Mouse (Mus musculus): Measurements from ENCODE around the gene Kcnc1. TPM values are rescaled to one million over a fixed set of nuclear protein-coding genes. Genes with fewer than 3 reads are reported as not detected.

Gene Kcnc1
- total RNA-seq, 2 experiments from 2014 or later: 38.9 to 66.6 TPM

DNA sequence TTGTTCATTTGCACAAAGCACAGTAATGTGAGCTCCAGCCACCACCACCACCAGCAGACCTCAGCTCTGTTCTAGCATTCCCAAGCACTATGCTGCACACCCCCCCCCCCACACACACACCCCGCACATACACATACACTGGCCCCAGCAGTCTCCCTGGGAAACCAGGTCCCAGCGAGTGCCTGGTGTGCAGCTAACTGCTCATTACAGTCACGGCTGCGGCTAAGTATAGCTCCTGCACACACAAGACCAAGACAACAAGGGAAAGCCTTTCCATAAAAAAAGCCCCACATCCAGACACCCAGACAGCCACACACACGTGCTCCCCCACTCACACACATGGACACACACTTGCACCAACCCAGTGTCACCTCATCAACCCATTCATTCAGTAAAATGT, 16.5 kb downstream of the Kcnc1 start:
- Histone ChIP-seq H3K4me3 (no peak overlapping the region; the same call in 1 of the 2 replicates), H3K27ac (peak overlapping the region; percentile 96)
- intact Hi-C loops (cut with DNase I): no loop called here
- no peak for TF ChIP-seq CTCF (IDR thresholded peaks at IDR 0.05)
- no peak for DNase-seq

DNA sequence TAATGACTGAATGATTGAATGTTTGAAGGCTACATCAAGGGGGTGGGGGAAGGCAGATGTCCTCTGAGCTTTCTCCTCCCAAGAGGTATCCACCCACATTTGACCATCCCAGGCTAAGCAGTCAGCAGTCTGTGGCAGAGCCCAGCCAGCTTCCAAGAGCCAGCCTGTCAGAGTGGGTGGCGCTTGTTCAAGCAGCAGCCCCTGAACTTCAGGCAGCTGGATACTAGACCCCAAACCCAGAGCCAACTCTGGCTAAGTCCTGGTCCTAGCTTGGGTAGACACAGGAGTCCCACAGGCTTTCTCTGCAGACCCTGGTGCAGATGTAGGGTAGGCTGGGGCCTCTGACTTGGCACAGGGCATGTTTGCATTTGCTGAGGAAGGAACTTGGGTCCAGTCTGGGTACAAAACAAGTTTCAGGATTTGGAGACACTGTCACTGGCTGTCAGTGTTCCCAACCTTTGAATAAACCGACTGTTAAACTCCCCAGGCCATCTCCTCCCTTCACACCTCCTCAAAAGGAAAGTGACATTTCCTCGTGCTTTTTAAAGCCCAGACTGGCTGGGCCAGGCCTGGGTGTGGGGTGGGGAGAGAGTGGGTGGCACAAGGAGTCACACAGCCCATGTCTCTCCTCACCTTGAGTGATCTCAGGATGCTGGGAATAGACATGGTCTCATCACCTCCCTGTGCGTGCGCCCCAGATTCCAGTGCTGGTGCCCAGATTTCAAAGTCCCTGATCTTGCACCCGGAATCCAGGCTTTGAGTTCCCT, 17.8 kb downstream of the Kcnc1 start:
- Histone ChIP-seq H3K4me3 (no peak overlapping the region), H3K27ac (peak overlapping the region; percentile 96)
- DNase-seq: peak; percentile 82
- TF ChIP-seq CTCF (IDR thresholded peaks at IDR 0.05): no peak
- intact Hi-C loops (cut with DNase I): no loop called here

DNA sequence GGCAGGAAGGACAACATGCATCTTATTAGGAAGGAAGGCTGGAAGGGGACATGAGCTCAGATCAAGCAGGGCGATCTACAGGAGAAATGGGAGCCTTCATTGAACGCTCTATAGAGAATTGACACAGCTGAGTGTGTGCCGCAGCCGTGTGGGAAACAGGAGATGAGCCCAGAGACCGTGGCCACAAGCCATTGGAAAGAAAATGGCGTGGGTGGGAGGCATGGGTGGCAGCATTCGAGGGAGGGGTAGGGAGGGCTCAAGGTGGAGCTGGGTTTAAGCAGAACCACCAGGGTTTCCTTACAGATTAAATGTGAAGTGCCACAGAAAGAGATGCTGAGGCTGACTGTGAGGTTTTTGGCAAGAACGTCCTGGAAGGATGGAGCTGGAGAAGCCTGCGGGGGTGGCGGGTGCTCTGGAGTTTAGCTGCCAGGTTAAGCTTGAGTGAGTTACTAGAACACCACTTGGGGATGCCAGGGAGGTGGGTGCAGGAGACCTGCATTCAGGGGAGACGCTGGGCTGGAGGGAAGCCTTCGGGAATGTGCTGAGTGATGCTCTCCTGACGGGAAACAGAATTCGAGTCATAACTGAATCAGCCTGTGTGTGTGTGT, 19.6 kb downstream of the Kcnc1 start:
- no peak for DNase-seq
- intact Hi-C loops (cut with DNase I): no loop called here
- Histone ChIP-seq H3K27ac (peak overlapping the region; percentile 96), H3K4me3 (no peak overlapping the region)
- TF ChIP-seq CTCF (IDR thresholded peaks at IDR 0.05): no peak

DNA sequence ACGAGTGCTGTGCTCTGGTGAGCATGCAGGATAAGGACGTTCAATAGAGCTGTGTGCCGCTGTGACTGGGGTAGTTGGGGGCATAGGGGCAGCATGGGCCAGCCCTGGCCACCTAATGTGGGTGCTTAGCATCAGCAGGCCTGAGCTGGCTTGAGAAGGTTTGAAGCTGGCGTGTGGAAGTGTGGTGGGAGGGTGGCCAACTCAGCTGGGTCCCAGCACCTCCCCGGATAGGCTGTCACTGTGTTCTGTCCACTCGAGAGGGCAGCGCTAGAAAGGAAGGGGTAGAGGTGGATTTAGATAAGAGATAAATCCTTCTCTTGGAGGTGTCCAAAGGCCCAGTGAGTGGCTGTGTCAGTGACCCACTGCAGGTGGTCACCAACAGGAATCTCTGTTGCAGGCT, 21.2 kb downstream of the Kcnc1 start:
- H3K4me3 ChIP-seq: no peak overlapping the region
- DNase-seq: peak; percentile 66
- peak overlapping the region; percentile 81 for H3K27ac ChIP-seq
- intact Hi-C loops (cut with DNase I): no loop called here
- no peak for TF ChIP-seq CTCF (IDR thresholded peaks at IDR 0.05)

DNA sequence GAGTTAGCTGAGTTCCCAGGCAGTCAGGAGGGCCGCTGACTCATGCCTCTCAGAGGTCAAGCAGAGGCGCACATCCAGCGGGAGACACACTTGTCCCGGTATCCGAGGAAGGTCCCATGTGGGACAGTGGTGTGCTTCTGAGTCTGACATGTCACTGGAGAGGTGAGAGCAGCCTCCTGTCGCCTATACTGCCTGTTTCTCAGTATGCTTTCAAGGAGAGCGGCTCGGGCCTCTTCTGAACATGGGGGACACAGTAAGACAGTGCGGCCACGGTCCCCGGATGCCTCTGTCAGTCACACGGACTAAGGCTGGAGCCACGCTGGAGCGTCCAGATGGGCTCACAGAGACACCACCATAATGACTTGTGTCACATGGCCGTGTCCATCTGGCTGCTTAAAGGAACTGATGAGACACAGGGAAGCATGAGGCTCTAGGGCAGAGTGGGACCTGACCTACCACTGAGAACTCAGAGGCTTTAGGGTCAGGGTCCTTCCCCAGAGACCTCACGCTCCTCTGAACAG, 21.9 kb downstream of the Kcnc1 start:
- DNase-seq: peak; percentile 53
- Histone ChIP-seq H3K4me3 (no peak overlapping the region), H3K27ac (peak overlapping the region; percentile 81)
- intact Hi-C loops (cut with DNase I): no loop called here
- no peak for TF ChIP-seq CTCF (IDR thresholded peaks at IDR 0.05)

DNA sequence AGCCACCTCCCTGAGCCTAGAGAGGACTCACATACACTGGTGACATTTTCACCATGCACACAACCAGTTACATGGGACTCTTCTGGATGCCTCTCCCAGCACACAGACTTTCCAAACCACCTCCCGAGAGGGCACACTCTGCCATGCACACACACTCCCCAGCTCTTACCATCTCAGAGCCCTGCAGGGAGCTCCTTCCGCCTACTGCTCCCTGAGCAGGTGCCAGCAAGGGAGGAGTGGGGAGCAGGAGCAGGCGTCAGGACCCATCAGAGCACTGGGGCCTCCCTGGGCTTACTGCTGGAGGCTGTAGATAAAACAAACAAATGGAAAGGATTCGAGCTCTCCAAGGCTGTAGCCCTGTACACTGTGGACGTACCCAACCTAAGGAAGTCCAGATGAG, 25.2 kb downstream of the Kcnc1 start:
- H3K4me3 ChIP-seq: no peak overlapping the region
- DNase-seq: no peak
- intact Hi-C loops (cut with DNase I): no loop called here
- H3K27ac ChIP-seq: peak overlapping the region; percentile 81
- no peak for TF ChIP-seq CTCF (IDR thresholded peaks at IDR 0.05)

DNA sequence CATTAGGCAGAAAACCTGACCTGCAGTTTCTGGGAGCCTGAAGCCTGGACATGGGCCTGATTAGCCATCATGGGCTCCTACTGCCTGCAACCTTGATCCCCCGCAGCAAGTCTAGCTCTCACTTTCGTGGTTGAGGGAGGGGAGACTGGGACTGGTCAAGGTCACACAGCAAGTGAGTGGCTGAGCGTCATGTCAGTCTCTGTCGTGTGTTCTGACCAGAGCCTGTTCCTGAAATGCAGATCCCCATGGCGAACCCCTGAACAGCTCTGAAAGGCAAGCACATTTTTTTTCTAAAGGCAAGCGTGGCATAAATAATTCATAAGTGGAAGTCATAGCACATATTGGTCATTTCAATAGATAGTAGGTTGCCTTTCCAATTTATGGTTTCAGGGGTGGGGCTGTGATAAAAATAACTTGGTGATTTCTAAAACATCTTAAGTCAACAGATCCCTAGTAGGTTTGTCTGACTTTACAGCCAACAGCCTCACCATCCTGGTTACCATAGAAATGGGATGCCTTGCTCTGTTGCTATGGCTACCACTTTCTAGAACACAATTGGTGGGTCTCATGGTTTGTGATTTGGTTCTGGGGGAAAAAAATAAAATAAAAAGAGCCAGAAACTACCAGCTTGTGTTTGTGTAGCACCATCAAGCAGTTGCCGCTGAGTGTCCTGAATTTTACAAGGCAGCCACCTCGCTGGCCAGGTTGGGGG, 25.9 kb downstream of the Kcnc1 start:
- Histone ChIP-seq H3K4me3 (no peak overlapping the region), H3K27ac (peak overlapping the region; percentile 81)
- TF ChIP-seq CTCF (IDR thresholded peaks at IDR 0.05): no peak
- no peak for DNase-seq
- intact Hi-C loops (cut with DNase I): loop anchor here (2.0 kb wide), 1 partner anchor 29 kb away; no protein-coding TSS in a partner anchor

DNA sequence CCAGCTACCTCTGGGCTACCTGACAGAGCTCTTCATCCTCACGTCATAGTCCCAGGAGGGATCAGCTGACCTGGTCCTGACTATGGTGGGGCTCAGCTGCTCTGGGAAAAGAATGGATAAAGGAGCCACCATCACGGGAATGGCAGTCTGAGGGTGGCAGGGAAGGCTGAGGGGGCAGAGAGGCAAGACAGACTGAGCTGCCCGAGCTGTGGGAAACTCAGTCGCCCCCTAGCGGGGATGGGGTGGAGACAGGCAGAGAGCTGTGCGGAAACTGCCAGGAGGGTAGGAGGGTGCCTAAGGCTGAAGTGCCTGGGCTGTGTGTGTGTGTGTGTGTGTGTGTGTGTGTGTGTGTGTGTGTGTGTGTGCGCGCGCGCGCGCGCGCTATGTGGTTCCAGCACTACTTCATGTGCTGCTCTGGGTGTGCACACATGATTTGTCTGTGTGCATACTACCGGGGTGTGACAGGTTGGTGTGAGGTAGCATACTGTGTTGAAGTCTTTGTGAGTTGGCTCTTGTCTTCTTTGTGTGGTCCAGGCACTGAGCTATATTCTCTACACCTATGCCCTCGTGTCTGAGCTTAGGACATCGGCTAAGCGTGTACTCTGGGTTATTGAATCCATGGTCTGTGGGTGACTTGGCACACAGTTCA, 26.6 kb downstream of the Kcnc1 start:
- TF ChIP-seq CTCF (IDR thresholded peaks at IDR 0.05): peak; percentile 69
- peak overlapping the region; percentile 81 for H3K27ac ChIP-seq
- intact Hi-C loops (cut with DNase I): loop anchor here (2.0 kb wide), 1 partner anchor 30 kb away; no protein-coding TSS in a partner anchor
- no peak overlapping the region for H3K4me3 ChIP-seq
- peak; percentile 87 for DNase-seq

DNA sequence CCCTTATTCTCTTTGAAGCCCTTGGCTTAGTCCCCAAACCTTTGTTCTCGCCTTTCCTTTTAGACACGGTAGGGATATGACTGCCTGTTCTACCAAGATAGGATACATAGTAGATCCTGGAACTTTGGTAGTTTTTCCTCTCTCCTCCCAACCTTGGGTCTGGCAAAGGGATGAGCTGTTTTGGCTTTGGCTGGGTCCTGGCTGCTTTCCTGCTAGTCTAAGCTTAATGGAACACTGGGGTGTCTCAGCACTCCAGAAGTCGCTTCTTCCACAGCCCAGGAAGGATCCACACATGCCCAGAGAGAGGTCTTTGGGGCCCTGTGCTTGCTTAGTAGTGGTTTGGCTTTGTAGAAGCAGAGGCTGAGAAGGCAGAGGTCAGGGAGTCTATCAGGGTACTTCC, 27.7 kb downstream of the Kcnc1 start:
- no peak for TF ChIP-seq CTCF (IDR thresholded peaks at IDR 0.05)
- no peak for DNase-seq
- no peak overlapping the region for H3K4me3 ChIP-seq
- intact Hi-C loops (cut with DNase I): loop anchor here (2.0 kb wide), 1 partner anchor 31 kb away; no protein-coding TSS in a partner anchor
- H3K27ac ChIP-seq: peak overlapping the region; percentile 38; the same call in 1 of the 2 replicates

DNA sequence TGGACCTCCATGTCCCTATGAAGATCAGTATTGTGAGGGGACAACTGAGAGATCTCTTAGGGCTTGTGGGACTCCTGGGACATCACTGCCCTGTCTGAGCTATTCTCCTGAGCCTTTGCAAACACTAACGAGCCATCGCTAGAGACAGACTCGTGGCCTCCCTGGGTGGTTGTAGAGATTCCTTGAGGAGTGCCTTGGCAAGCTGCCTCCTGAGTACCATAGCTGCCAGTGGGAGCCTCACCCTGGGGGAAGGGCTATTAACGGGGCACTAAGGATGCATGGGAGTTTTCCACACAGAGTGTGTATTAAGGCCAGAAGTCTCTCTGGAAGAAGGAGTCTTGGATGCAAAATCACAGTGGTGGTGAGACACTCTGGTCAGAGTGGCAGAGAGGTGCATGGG, 28.7 kb downstream of the Kcnc1 start:
- Histone ChIP-seq H3K27ac (no peak overlapping the region), H3K4me3 (no peak overlapping the region)
- TF ChIP-seq CTCF (IDR thresholded peaks at IDR 0.05): no peak
- DNase-seq: no peak
- intact Hi-C loops (cut with DNase I): no loop called here

DNA sequence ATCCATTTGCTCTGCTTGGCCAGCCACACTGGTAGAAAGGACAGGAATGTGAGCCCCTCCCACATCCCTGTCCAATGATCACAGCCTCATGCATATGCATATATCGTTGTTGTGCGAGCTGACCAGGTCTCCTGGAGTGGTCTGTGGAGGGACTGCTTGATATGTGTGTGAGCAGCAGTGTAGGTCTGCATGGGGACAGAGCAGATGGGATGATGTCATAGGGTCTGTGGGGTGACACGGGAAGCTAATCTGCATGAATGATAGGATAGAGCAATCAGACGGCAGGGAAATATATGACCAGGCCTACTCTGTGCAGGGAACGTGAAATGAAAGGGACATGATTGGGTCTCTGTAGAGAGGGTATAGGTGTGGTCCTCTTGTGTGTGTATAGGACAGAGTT, 37.6 kb downstream of the Kcnc1 start:
- Histone ChIP-seq H3K27ac (no peak overlapping the region), H3K4me3 (no peak overlapping the region)
- DNase-seq: no peak
- intact Hi-C loops (cut with DNase I): no loop called here
- no peak for TF ChIP-seq CTCF (IDR thresholded peaks at IDR 0.05)

DNA sequence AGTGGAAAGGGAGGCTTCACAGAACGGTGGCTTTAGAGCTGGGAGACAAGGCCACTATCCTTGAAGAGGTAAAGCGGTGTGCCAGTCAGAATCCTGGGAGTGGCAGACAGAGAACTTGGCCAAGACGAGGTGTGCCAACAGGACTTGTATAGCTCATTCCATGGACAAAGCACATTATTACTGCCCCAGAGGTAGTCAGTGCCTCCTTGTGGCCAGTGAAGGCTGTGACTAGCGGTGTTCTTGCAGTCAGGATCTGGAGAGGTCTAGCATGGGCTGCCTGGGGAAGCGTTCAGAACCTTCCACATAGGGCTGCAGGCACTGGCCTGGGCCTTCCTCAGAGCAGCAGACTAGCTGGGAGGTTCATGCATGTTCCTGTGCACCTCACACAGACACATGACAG, 39.5 kb downstream of the Kcnc1 start:
- intact Hi-C loops (cut with DNase I): loop anchor here (5.0 kb wide), 1 partner anchor 161 kb away; no protein-coding TSS in a partner anchor
- Histone ChIP-seq H3K27ac (no peak overlapping the region), H3K4me3 (no peak overlapping the region)
- DNase-seq: peak; percentile 61
- TF ChIP-seq CTCF (IDR thresholded peaks at IDR 0.05): peak; percentile 57
